Mouse (Mus musculus): Measurements from ENCODE around the gene Atrnl1. TPM values are rescaled to one million over a fixed set of nuclear protein-coding genes. Genes with fewer than 3 reads are reported as not detected.

The Atrnl1 gene
- total RNA-seq, 2 experiments from 2014 or later, result 63.4 to 68.6 TPM

DNA sequence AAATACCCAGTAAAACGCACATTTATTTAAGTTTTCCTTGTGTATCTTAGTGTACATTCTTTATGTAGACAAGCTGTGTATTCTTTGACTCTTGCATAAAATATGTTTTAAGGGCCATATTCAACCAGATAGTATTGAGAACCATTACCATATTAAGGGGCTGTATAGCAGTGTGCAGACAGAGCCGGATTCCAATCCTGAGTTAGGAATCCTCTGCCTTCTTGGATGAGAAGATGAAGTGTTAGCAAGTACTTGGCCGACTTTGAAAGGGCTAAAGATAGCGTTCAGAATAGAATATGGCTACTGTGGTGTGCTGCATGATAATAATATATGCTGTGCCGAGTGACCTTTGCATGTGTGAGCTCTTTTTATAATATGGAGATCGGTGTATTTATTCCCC lies 500.5 kb downstream of the Atrnl1 start:
- no peak for DNase-seq (ENCODE audit: low spot score in 2 of 2)

DNA sequence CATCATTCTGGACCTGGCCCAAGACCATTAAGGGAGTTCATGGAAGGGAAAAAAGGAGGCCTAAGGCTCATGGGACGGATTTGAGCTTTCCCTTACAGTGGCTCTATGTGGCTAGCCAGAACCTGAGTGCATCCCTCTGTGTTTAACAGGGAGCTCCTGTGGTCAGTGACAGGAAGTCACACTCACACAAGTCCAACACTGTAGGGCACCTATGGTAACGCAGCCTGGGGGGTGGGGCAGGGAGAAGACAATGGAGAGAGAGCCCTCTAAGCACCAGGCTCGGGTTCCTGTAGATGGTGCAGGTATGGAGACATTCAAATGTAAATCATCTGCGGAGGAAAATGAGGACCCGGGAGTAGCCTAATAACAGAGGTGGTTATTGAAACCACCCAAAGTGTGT lies 501.3 kb downstream of the Atrnl1 start:
- DNase-seq (ENCODE audit: low spot score in 2 of 2), result no peak

DNA sequence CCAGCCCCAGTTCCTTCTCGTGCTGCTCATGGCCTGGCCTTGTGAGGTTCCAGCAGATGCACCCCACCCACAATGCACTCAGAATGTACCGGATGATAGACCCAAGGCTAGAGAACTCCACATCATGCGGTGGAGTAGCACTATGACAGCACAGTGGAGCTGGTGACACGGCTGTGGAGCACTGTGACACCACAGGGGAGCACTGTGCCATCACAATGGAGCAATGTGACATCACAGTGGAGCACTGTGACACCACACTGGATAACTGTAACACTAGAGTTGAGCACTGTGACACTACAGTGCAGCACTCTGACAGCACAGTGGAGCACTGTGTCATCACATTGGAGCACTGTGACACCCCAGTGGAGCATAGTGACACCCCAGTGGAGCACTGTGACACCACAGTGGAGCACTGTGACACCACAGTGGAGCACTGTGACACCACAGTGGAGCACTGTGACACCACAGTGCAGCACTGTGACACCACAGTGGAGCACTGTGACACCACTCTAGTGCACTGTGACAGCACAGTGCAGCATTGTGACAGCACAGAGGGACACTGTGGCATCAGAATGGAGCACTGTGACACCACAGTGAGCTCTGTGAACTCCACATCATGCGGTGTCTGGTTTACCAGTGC lies 502.4 kb downstream of the Atrnl1 start:
- no peak for DNase-seq (ENCODE audit: low spot score in 2 of 2)

DNA sequence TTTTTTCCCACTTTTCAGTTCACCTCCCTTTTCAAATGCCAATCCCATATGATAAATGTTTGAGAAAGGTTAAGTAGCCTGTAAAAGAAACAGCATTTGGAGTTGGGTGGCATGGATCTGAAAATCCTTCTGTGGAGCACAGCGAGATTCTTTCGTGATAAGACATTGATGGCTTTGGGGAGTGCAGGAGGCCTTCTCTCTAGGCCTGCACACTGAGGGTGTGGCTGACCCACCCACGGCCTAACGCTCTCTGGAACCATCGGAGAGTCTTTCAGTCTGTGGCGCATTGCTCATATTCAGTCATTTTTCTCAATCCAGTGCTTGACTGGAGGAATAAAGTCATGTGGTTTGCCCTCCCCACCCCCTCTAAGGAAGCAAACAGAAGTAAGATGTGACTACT lies 506.8 kb downstream of the Atrnl1 start:
- no peak for DNase-seq (ENCODE audit: low spot score in 2 of 2)

DNA sequence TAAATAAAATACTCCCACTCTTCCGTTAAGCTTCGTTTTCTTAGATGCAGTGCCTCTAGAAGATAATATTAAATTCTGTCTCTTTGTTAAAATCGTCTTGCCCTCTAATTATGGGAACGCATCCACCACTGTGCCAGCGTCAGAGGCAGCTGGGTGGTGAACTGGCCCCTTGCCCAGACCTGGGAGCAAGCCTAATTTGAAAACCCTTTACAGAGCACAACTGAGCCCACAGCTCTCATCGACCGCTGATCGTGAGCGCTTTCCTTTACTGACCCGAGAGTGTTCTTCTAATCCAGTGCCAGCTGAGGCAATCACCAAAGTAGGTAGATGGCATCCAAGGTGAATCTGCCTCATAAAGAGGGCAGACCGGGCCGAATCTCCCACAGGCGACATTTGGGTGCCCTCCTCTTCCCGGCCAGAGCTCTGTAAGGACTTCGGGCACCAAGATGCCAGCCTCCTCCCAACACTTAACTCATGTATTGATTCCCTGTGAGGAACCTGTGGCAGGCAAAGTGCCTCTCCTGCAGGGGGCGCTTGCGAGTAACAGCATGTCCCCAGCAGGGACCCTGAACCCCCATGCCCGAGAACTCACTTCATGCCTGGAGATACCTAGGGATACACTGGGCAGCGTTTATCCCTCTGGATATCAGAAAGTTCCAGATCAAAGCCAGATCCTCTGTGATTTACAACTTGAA lies 507.5 kb downstream of the Atrnl1 start:
- peak; percentile 76 to 85 for DNase-seq (ENCODE audit: low spot score in 2 of 2)

DNA sequence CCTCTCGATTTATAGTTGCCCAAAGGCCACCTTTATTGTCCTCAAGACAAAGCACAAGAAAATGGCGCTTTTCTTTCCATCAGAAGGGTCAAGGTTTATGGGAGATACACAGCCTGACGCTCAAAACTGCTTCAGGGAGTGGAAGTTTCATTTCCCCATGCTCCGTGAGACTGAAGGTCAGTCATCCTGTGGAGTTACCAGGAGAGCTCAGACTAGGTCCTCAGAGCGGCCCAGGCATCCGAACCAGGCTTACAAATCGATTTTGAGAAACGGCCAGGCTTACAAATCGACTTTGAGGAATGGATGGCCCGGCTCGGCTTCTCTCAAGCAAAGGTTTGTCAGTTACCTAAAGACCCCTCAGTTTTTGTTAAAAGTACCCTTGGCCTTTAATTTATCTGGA lies 508.0 kb downstream of the Atrnl1 start:
- no peak for DNase-seq (ENCODE audit: low spot score in 2 of 2)

DNA sequence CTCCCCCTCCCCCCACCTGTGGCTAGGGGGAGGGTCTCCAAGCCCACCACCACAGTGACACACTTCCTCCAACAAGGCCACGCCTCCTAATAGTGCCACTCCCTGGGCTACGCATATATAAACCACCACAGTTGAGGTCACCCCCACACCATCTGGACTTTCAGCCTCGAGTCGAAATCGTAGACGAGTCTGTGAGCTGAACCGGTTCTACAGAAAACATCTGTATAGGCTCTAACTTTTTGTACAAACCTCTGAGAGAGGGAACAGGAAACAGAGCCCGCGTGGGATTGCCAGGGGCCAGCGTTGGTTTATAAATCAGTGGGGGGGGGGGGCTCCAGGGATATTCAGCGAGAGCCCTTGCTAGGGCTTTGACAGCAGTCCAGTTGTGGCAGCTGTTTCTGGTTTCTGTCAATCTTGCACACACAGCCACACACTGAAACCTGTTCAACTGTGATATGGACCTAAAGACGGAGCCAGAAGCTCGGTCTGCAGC lies 508.9 kb downstream of the Atrnl1 start:
- no peak for DNase-seq (ENCODE audit: low spot score in 2 of 2)

DNA sequence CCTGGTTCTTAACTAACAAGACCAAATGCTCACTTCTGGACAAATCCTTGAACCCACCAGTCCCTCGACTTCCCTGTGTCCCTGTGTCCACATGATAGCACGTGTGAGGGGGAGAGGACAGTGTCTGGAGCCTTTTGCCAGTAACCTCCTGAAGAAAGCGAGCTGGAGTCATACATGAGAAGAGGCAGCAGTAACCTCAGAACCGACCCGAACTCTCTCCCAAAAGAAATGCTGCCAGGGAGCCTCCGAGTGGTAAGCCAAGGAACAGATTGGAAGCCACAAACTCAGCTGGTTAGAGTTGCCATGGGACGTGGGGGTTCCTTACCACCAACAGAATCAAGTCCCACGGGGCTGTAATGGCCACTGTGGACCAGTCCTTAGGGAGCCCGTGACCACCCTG lies 509.8 kb downstream of the Atrnl1 start:
- DNase-seq (ENCODE audit: low spot score in 2 of 2), result no peak

DNA sequence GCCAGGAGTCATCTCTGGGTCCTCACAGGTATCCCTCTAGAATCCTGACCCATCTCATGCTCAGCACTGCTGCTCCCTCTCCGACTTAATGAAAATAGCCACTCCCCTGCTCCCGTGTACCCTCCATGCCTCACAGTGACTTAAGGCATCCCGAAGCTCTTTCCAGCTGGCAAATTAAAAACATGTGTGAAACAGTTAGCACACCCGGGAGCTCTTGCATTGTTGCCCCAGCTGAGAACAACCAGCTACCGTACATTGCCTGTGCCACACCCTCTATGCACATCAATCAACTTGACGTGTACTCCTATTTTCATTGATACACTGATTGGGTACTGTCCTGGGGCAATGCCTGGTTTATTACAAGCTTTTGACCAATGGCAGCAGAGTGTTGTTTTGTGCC lies 510.8 kb downstream of the Atrnl1 start:
- no peak for DNase-seq (ENCODE audit: low spot score in 2 of 2)

DNA sequence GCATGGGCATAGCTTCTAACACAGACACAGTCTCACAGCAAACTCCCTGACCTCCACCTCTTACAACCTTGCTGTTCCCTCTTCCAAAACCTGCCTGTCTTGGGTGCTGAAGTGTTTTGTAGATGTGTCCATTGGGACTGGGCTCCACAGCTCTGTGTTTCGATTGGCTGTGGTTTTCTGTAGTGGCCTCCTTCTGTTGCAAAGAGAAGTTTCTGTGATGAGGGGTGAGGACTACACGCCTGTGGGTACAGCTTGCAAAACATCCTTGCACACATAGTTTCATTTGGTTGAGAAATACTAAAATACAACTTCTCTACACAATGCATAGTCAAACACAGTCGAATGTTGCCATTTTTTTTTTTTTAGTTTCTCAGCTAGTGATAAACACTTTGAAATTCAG lies 512.8 kb downstream of the Atrnl1 start:
- no peak for DNase-seq (ENCODE audit: low spot score in 2 of 2)

DNA sequence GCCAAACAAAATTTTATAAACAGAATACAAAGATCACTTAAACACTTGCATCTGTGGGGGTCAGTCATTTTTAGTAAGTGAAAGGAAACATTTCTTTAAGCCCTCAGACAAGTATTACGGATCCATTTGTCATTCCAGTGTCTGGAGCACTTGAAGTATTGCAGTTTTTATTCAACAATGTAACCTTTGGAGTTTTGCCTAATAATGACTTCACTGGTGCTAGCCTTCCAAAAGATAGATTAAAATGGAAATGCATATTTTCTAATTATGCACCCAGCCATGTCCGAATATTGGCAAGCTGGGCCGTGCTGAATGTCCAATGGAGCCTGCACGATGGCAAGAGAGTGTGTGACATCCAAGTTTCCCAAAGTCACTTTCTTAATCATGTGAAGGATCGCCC lies 513.7 kb downstream of the Atrnl1 start:
- no peak for DNase-seq (ENCODE audit: low spot score in 2 of 2)

DNA sequence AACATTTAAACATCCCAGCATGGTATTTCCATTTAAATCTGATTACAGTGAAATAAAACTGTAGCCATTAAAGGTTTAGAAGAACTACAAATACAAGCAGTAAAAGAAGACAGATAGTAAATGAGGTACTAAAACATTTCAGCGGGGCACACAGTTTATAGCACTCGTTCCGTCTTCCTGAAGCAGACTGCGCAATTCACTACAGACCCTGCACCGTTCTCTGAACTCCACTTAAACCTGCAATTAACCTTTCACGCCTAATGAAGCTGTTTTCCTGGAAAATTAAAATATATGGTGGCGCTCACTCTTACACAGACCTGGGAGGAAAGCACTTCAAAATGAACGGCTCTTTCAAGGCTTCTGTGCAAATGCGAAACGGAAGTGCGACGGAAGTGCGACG lies 514.2 kb downstream of the Atrnl1 start:
- DNase-seq (ENCODE audit: low spot score in 2 of 2), result no peak

DNA sequence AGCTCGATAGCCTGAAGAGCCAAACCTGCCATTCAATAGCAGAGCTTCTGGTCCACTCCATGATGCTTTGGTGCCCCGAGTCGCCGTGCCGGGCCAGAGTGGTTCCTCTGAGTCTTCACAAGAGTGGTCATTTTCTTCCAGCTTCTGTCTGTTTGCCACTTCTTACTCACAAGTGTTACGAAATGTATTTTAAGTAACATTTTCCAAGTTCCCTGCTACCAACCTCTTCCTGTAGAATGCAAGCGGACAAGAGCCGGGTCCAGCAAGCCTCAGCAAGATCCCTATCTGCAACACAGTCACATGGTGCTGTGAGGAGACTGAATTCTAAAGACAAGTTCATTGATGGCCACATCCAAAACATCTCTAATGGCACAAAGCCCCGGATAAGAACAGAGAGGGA lies 521.1 kb downstream of the Atrnl1 start:
- DNase-seq (ENCODE audit: low spot score in 2 of 2), result no peak

DNA sequence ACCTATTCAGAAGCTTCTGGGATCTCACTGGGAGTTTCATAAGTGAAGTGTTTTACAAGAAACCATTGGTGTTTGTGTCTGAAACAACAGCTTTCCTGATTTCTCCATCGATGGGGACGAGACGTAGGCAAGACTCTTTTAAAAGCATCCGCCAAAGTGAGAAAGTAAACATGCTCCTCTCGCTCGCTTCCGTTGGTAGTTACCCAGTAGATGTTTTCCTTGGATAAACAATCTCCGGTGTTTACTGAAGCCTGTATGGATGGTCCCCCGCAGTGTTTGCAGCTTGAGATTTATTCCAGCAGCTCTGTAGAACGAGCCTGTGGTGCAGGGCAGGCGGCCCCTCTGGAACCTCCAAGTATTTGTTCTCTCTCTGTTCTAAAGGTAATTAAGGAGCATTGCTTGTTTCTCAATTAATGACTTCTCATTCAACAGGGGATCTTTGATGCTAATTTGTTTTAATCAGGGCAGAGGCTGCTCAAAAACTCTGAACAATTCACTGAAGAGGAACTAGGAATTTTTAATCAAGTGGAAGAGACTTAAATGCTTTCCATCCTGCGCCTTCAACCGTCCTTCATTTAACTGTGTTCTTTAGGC lies 529.5 kb downstream of the Atrnl1 start:
- peak in 1 of 2 experiments; percentile 25 for DNase-seq (ENCODE audit: low spot score in 2 of 2)

DNA sequence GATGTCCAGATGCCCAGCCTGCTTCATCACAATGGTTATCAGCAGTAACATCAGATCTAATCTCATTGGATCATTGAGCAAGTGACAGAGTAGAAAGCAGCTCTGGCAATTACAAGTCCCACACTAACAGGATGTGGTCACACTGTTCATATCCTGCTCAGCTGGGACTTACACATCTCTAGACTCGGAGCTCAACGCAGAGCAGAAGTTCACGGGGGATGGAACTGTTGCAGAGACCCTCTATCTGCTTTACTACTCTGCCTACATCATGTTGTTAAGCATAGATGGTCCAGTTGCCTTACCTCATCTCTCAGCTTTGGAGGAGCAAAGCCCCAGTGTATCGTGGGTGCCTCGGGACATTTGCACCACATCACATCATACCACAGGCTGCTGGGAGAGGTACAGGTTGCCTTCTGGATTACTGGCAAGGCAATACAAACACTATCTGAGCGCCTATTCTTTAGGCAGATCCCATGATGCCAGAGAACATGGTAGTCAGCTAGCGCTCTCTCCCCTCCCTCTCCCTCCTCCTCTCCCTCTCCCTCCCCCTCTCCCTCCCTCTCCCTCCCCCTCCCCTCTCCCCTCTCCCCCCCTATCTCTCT lies 533.1 kb downstream of the Atrnl1 start:
- DNase-seq (ENCODE audit: low spot score in 2 of 2), result no peak

DNA sequence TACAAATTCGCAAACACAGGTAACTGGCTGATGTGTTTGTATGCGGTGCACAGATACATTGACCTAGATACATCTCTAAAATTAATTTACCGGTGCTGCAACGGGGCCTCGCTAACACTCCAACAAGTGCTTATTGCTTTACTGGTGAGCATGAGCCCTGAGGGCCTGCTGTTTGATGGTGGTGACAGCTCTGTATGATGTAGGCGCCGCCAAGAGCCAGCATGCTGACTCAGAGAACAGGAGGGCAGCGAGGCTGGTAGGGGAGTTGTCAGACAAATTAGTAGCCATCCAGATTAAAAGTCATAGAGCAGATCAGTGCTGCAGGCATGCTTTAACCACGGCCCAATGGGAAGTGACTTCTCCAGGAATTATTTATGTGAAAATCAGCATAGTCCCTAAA lies 534.7 kb downstream of the Atrnl1 start:
- no peak for DNase-seq (ENCODE audit: low spot score in 2 of 2)

DNA sequence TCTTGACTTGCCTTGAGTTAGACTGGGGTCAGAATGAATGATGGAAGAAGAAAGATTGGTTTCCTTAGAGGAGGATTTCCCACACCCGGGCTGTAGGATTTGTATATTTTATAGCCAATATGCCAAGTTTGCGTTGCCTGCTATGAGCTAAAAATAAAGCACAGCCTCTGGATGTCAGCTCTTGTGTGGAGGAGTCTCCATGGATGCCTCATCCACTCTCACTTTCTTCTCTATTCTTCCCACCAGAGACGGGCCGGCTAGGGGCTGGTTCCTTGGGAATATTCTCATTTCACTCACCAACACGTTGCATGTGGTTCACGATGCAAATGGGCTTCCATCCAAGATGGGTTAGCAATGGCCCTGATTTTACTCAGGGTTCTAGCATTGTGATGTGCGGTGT lies 540.4 kb downstream of the Atrnl1 start:
- no peak for DNase-seq (ENCODE audit: low spot score in 2 of 2)

DNA sequence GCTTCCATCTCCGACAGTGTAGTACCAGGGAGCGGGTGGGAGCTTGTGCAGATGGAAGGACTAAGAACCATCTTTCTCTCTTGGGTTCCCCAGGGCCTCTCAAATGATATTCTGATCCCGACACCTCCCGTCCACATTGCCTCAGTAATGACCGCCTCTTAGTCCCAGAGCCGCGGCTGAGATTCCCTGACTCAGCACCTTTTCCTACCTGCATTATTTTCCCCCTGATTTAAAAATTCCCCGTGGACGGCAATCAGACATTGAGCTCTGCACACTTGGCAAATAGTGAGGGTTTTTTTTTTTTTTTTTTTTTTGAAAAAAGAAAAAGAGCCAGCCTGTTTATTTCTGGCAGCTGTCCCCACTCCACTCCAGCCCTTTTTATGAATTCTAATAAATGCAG lies 550.7 kb downstream of the Atrnl1 start:
- no peak for DNase-seq (ENCODE audit: low spot score in 2 of 2)

DNA sequence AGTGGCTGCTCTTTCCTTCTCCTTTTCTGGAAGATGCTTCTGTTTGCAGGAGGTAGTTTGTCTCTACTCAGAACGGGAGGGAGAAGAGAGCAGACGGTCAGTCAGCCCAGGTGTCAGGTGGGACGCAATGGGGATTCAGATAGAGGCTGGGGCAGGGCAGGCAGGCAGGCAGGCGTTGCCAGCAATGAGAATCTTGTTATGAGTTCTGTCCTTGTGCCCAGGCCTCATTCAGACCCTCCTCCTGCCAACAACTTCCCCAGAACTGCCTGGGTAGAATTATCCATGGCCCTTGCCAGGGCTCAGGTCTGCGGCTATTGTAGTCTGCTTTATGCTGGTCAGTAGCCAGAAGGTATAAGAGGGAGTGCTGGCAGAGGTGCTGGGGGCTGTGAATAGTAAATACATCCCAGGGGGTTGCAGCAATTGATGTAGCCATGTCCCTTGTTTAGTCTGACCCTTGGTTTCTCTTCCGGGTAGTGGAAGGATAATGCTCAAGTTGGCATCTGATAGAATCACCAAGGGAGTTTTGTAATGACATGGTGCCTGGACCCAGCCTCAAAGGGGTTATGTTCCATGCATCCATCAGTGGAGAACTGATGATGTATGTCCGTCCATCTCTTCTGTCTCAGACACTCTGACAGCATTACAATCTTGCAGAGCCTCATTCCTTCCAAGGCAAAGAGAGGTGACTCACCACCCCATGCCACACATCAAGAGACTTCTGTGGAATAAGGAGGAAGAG lies 554.2 kb downstream of the Atrnl1 start:
- DNase-seq (ENCODE audit: low spot score in 2 of 2), result no peak

DNA sequence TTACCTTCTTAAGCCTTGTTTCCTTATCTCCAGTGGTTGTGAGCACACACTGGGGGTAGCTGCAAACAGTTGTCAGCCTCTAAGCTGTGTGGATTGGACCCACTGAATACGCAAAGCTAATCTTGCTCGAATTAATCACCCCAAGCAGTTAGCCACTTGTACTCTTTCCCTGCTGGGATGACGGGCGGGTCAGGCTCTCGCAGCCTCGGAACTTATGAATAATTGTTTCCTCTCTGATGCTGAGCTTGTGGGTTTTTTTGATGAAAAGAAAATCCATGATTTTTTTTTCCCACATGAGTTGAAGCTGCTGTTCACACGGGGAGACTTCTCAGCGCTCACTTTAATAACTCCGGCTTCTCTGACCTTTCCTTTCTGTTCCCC lies 554.8 kb downstream of the Atrnl1 start:
- DNase-seq (ENCODE audit: low spot score in 2 of 2), result no peak

DNA sequence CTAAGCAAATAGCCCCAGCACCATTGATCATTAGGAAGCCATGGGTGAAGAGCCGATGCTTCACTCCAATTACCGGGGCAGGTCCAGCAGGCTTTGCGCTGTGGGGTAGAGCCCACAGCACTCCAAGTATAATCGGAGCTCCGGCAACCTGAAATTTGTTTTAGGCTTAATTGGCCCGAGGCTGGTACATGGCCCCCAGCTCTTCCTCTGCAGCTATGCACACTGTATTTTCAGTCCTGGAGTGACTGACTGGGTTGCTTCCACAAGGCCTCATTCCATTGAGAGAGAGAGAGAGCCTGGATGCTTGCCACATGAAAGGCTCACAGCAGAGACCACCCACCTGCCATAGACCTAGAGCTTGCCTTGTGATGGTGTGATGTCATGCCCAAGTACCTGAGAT lies 555.3 kb downstream of the Atrnl1 start:
- DNase-seq (ENCODE audit: low spot score in 2 of 2), result no peak

DNA sequence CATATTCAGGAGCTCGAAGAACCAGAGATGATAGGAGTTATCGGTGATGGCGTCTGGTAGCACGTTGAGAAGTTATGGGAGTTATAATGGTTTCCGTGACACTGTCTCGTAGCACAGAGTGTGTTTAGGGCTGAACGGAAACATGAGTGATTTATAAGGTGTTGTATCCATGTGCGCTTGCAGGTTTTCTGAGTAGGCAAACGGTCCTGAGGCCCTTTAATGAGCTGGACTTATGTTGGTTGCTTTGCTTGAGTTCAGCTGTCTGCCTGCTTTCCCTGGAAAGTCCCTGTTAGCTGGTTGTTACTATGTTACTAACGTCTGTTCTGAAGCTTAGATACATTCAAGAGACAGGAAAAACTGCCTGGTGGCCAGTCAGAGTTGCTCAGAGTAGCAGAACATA lies 567.6 kb downstream of the Atrnl1 start:
- DNase-seq (ENCODE audit: low spot score in 2 of 2), result no peak
